Mouse (Mus musculus) intestine, postnatal 0 days (tissue): ENCODE measurements around the gene Actr3b. TPM values are rescaled to one million over a fixed set of nuclear protein-coding genes. Genes with fewer than 3 reads are reported as not detected.

ENCODE experiments used
- ATAC-seq: fragments of 200-750 bp; cut with Nextera tagmentation; 2 replicates; pipeline ENCODE4 v1.8.0; 2017; ENCODE audit warnings: mild to moderate bottlenecking, moderate TSS enrichment, moderate library complexity
- H3K27ac ChIP-seq: fragments of 300-500 bp; sonication (generic); 2 replicates; pipeline ENCODE4 v1.5.1; 2014; ENCODE audit warnings: mild to moderate bottlenecking, low read depth, low read length, moderate library complexity
- H3K27me3 ChIP-seq: fragments of 300-500 bp; sonication (generic); replicated peaks from 2 replicates; pipeline ENCODE4 v1.6.1; 2014; ENCODE audit warnings: low read length, mixed read lengths; ENCODE audit not compliant: control insufficient read depth, insufficient read depth
- H3K36me3 ChIP-seq: fragments of 300-500 bp; sonication (generic); 2 replicates; pipeline ENCODE4 v1.6.1; 2014; ENCODE audit warnings: mild to moderate bottlenecking, moderate library complexity; ENCODE audit not compliant: control insufficient read depth, insufficient read depth
- H3K4me1 ChIP-seq: fragments of 300-500 bp; sonication (generic); replicated peaks from 2 replicates; pipeline ENCODE4 v1.6.1; 2014; ENCODE audit warnings: antibody characterized with exemption, low read length, mixed read lengths; ENCODE audit not compliant: control insufficient read depth, insufficient read depth
- H3K4me2 ChIP-seq: fragments of 300-500 bp; sonication (generic); replicated peaks from 2 replicates; pipeline ENCODE4 v1.6.1; 2014; ENCODE audit warnings: low read depth, mild to moderate bottlenecking, moderate library complexity
- H3K4me3 ChIP-seq: fragments of 300-500 bp; sonication (generic); 2 replicates; pipeline ENCODE4 v1.5.1; 2014; ENCODE audit warnings: low read depth, low read length
- H3K9ac ChIP-seq: fragments of 300-500 bp; sonication (generic); 2 replicates; pipeline ENCODE4 v1.6.1; 2014; ENCODE audit warnings: mild to moderate bottlenecking, low read depth, low read length
- H3K9me3 ChIP-seq: fragments of 300-500 bp; sonication (generic); 2 replicates; pipeline ENCODE4 v1.6.1; 2016; ENCODE audit warnings: mixed run types; ENCODE audit not compliant: control insufficient read depth
- CTCF ChIP-seq: sonication (generic); IDR thresholded peaks from 2 replicates; pipeline ENCODE4 v1.5.1; 2016; ENCODE audit warnings: low read depth, mild to moderate bottlenecking, control low read depth, antibody characterized with exemption, moderate library complexity
- WGBS: fragments of 180-500 bp; shearing (Covaris S2); extraction: QIAGEN DNeasy Blood & Tissue Kit; methylation state at CpG from one replicate; pipeline ENCODE4 v1.1.7; 2014; 5-methylcytosine and 5-hydroxymethylcytosine counted together
- polyA plus RNA-seq: library from polyadenylated mRNA; unstranded; fragments of >200 nt; fragmentation: Nextera tagmentation; extraction: Ambion mirVana; gene quantifications from 2 replicates; pipeline ENCODE4 v1.2.1, GENCODE M21; 2015

Gene Actr3b
- polyA plus RNA-seq, 1 experiment from 2014 or later: 1.7 TPM

DNA sequence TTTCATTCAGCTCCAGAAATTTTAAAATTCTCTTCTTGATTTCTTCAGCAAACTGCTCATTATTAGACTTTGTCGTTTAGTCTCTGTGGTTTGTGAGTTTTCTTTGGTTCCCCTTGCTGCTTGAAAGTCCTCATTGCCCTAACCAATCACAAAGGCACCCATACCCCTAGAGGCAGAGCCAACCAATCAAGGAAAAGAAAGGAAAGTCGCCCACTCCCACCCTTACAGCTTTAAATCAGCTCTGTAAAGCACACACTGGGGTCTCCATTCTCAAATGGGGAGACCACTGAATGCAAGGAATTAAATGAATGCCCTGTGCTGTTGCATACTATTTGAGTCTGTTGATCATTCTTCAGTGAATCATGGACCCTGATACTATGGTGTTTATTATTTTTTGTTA lies 9.6 kb downstream of the Actr3b start:
- Histone ChIP-seq H3K4me1 (no peaks in the 10 kb centered on the region), H3K9ac (no peak overlapping the region), H3K27me3 (no peaks in the 10 kb centered on the region), H3K36me3 (no peaks in the 10 kb centered on the region), H3K4me3 (no peak overlapping the region), H3K9me3 (no peaks in the 10 kb centered on the region), H3K27ac (no peak overlapping the region), H3K4me2 (no peak overlapping the region)
- WGBS: 57% methylated on average over 2 of the region's 2 CpGs
- no peak for TF ChIP-seq CTCF
- ATAC-seq: no peak

GRCm38 (mm10) chr5:25772456-25772855 lies 12.7 kb downstream of the Actr3b start:
- WGBS: 90% methylated on average over 9 of the region's 9 CpGs
- H3K4me2 ChIP-seq: no peak overlapping the region
- no peak for ATAC-seq
- H3K4me1 ChIP-seq: no peaks in the 10 kb centered on the region
- H3K9me3 ChIP-seq: no peaks in the 10 kb centered on the region
- no peak overlapping the region for H3K27ac ChIP-seq
- no peak for TF ChIP-seq CTCF
- no peak overlapping the region for H3K9ac ChIP-seq
- H3K36me3 ChIP-seq: no peaks in the 10 kb centered on the region
- no peaks in the 10 kb centered on the region for H3K27me3 ChIP-seq
- no peak overlapping the region for H3K4me3 ChIP-seq

DNA sequence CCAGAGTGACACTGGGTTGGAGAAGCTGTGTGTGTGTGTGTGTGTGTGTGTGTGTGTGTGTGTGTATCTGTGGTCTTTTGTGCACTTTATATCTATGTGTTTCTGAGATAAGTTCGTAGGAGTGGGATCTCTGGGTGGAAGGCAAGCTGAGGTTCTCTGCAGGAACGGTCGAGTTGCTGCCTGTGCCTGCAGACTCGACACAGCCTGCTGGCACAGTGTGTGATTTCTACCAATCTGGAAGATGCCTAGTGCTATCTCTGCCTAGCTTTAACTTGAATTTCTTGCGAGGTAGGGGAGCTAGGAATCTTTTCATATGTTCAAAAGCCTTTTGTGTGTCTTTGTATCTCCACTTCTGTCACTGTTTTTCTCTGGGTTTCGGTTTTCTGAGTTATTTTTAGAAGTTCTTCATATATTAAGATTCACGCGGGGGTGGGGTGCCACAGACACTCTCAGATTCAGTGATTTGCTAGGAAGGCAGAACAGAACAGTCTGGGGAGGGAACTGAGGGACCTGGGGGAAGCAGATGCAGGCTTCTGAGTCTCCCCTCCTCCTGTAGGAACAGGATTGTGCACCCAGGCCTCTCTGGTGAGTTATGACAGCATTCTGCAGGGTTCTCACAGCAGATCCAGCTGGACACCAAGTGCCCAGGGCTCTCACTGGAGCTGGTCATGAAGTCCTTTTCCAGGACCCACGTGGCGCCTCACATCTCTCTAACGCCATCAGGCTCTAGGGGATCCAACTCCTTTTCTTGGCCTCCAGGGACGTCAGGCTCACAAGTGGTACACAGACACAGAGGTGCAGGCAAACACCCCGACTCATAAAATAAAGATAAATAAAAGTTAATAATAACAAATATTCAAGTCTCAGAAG lies 14.4 kb downstream of the Actr3b start:
- H3K4me3 ChIP-seq: no peak overlapping the region
- no peaks in the 10 kb centered on the region for H3K4me1 ChIP-seq
- no peaks in the 10 kb centered on the region for H3K27me3 ChIP-seq
- no peak overlapping the region for H3K9ac ChIP-seq
- no peaks in the 10 kb centered on the region for H3K9me3 ChIP-seq
- no peak overlapping the region for H3K27ac ChIP-seq
- TF ChIP-seq CTCF: no peak
- no peaks in the 10 kb centered on the region for H3K36me3 ChIP-seq
- 63% methylated on average over 13 of the region's 13 CpGs for WGBS
- no peak for ATAC-seq
- H3K4me2 ChIP-seq: no peak overlapping the region

GRCm38 (mm10) chr5:25791570-25791969 lies 31.8 kb downstream of the Actr3b start:
- Histone ChIP-seq H3K4me3 (no peak overlapping the region), H3K9me3 (no peaks in the 10 kb centered on the region), H3K36me3 (no peaks in the 10 kb centered on the region), H3K4me2 (no peak overlapping the region), H3K9ac (no peak overlapping the region), H3K4me1 (no peaks in the 10 kb centered on the region), H3K27me3 (no peaks in the 10 kb centered on the region), H3K27ac (no peak overlapping the region)
- no peak for TF ChIP-seq CTCF
- no peak for ATAC-seq
- WGBS: 89% methylated on average over 6 of the region's 6 CpGs

- H3K4me3 ChIP-seq: no peak overlapping the region
- H3K27me3 ChIP-seq: no peaks in the 10 kb centered on the region
- H3K36me3 ChIP-seq: no peaks in the 10 kb centered on the region
- no peak for TF ChIP-seq CTCF
- no peak for ATAC-seq
- WGBS: 85% methylated on average over 11 of the region's 11 CpGs
- H3K4me1 ChIP-seq: no peaks in the 10 kb centered on the region
- H3K4me2 ChIP-seq: no peak overlapping the region
- H3K27ac ChIP-seq: no peak overlapping the region
- no peak overlapping the region for H3K9ac ChIP-seq
- no peaks in the 10 kb centered on the region for H3K9me3 ChIP-seq
These were observed 38.0 kb downstream of the Actr3b start for GRCm38 (mm10) chr5:25797776-25798175.

DNA sequence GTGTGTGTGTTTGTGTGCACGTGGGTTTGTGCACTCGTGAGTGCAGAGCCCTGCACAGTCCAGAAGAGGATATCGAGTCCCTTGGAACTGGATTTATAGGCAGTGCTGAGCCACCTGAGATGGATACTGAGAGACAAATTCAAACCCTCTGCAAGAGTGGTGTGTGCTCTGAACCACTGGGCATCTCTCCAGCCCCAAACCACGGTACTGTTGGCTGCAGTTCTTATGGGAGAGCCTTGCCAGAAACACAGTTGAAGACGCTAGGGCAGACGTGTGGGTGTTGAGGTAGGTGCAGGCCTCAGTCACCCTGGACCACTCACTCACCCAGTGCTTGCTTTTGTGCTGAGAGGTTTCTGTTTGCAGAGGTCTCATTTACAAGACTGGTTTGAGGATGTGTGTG lies 41.1 kb downstream of the Actr3b start:
- Histone ChIP-seq H3K27ac (no peak overlapping the region), H3K27me3 (no peaks in the 10 kb centered on the region), H3K4me1 (no peaks in the 10 kb centered on the region), H3K4me3 (no peak overlapping the region), H3K9ac (no peak overlapping the region), H3K36me3 (no peaks in the 10 kb centered on the region), H3K9me3 (no peaks in the 10 kb centered on the region), H3K4me2 (no peak overlapping the region)
- no peak for TF ChIP-seq CTCF
- 73% methylated on average over 6 of the region's 6 CpGs for WGBS
- ATAC-seq: no peak

- no peaks in the 10 kb centered on the region for H3K4me1 ChIP-seq
- no peak for ATAC-seq
- no peaks in the 10 kb centered on the region for H3K36me3 ChIP-seq
- H3K27me3 ChIP-seq: no peaks in the 10 kb centered on the region
- H3K4me2 ChIP-seq: no peak overlapping the region
- H3K27ac ChIP-seq: no peak overlapping the region
- H3K4me3 ChIP-seq: no peak overlapping the region
- no peaks in the 10 kb centered on the region for H3K9me3 ChIP-seq
- no peak overlapping the region for H3K9ac ChIP-seq
- TF ChIP-seq CTCF: no peak
- WGBS: 68% methylated on average over 4 of the region's 4 CpGs
These were observed 41.9 kb downstream of the Actr3b start for GRCm38 (mm10) chr5:25801744-25802143.
